Mouse (Mus musculus) layer of hippocampus, postnatal 36 days (tissue): ENCODE results near the gene Bcl2l1. TPM values are rescaled to one million over a fixed set of nuclear protein-coding genes. Genes with fewer than 3 reads are reported as not detected.

Source experiments
- DNase-seq, 2 experiments: peaks; one replicate each; pipeline ENCODE4 v3.0.0; 2022
- microRNA-seq, 2 experiments: library from miRNA; unstranded; fragments of <30 nt; microRNA quantifications; one replicate each; pipeline ENCODE4 v1.2.0; 2021
- total RNA-seq, 2 experiments: library from RNA; stranded (reverse); gene quantifications; 2 replicates each; pipeline ENCODE4 v1.2.3; 2021

The Bcl2l1 gene
- total RNA-seq, 2 experiments from 2014 or later: 116 to 141 TPM

DNA sequence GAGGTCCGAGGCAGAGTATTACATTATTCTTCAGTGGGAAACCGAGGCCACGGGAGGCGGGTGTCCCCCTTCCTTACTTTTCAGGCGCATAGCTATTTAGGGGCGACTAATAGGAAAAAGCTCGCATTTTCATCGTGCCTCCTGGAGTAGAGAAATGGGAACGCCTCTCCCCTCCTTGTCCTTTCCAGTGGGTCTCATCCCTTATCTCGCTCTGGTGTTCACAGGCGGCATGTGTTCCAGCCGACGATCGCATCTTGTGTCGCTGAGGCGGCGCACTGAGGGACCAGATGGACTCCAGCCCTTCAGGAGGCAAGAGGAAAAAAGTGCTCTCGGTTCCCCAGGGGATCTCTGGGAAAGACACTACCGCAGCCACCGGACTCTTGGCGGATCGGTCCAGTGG lies 94.8 kb downstream of the Bcl2l1 start:
- no peak for DNase-seq

DNA sequence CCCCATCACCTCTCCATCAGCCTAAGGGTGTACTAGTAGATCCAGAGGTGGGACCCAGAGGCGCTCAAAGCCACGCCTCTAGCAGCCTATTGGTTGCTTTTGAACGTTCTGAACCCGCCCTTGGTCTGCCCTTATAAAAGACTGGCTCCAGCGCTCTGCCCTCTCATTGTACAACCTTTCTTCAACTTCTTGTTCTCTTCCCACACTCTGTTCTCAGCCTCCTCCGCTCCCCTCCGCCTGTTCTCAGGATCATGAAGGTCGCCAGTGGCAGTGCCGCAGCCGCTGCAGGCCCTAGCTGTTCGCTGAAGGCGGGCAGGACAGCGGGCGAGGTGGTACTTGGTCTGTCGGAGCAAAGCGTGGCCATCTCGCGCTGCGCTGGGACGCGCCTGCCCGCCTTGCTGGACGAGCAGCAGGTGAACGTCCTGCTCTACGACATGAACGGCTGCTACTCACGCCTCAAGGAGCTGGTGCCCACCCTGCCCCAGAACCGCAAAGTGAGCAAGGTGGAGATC lies 95.4 kb downstream of the Bcl2l1 start, which contains the start of gene Id1:
Id1 (plus strand) TSS at position 162 of the 512 bp plus-strand sequence.
- peak; percentile 52 to 54 for DNase-seq

DNA sequence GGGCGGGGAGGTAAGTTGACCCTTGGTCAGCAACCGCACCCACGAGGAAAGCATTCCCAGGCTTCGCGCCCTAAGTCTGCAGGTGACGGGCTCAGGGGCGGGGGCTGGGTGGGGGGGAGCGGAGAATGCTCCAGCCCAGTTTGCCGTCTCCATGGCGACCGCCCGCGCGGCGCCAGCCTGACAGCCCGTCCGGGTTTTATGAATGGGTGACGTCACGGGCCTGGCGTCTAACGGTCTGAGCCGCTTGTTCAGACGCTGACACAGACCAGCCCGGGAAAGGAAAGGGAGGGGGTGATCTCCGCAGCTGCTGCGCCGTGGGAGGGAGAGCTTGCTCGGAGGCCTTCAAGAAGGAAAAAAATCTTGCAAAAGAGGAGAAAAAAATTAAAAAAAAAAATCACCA lies 96.5 kb downstream of the Bcl2l1 start:
- peak; percentile 90 to 91 for DNase-seq

DNA sequence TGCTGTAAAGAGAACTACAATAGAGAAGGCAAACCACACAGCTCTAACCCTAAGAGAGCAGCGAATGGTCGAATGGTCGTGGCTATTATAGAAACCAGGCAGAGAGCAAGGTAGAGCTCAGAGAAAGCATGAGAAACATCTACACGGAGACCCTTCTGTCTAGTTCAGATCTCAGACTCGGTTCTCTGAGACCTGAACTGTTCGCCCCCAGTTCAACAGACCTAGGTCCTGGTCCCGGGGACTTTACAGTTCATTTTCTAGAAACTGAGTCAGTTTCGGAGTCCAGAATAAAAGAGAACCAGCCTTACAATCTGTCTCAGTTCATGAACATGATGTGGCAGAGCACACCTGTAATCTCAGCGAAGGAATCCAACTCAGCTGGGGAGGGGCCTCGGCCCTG lies 97.0 kb downstream of the Bcl2l1 start:
- DNase-seq: no peak

DNA sequence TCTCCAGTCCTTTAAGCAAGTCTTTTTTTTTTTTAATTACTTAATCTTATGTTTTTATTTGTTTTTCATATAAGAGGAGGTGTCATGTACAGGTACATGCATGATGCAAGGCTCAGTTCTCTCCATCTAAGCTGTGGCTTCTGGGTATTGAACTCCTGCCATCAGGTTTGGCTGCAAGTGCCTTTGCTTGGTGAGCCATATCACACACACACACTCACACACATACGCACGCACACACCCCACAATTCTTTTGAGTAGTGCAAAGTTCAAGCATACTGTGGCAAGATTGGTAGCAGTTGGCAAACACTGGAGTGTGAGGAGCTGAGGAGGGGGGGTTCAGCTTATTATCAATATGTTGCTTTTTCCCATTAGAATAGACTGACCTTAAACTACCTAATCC lies 98.3 kb downstream of the Bcl2l1 start:
- no peak for DNase-seq

Small RNAs within 50 kb of the gene (microRNA-seq; reads per million reads assigned to microRNA genes)
- gene Gm23802 (0 reads per million in 2 experiments), gene Mir5622 (0 reads per million in 2 experiments)

Other genes starting within 250 kb of the Bcl2l1 start
- gene Defb45, start 232.3 kb downstream of the Bcl2l1 start, total RNA-seq: not detected
- not detected for gene Defb36, start 227.4 kb downstream of the Bcl2l1 start, total RNA-seq
- gene Defb25, start 208.7 kb downstream of the Bcl2l1 start, total RNA-seq: not detected
- gene Rem1, start 204.8 kb downstream of the Bcl2l1 start, total RNA-seq: 1 to 10 TPM in 1 of 2 experiments, under 1 TPM in 1; 0.75 to 1.3 TPM
- 10 to 100 TPM; 77.3 to 77.5 TPM for gene H13, start 162.3 kb downstream of the Bcl2l1 start, total RNA-seq
- 10 to 100 TPM; 19.7 to 22.9 TPM for gene Mcts2, start 144.7 kb downstream of the Bcl2l1 start, total RNA-seq
- gene Id1, start 95.5 kb downstream of the Bcl2l1 start, total RNA-seq: 10 to 100 TPM; 15.3 to 19.8 TPM
- 1 to 10 TPM; 1.7 to 2.7 TPM for gene Cox4i2, start 77.6 kb downstream of the Bcl2l1 start, total RNA-seq
- 1 to 10 TPM; 2.0 to 3.1 TPM for gene Tpx2, start 16.2 kb upstream of the Bcl2l1 start, total RNA-seq
- not detected for gene Mylk2, start 79.6 kb upstream of the Bcl2l1 start, total RNA-seq
- under 1 TPM; 0.35 to 0.68 TPM for gene Foxs1, start 101.5 kb upstream of the Bcl2l1 start, total RNA-seq
- gene Dusp15, start 120.0 kb upstream of the Bcl2l1 start, total RNA-seq: 10 to 100 TPM; 10.7 to 11.1 TPM
- gene Ttll9, start 130.8 kb upstream of the Bcl2l1 start, total RNA-seq: 1 to 10 TPM; 1.0 TPM
- 10 to 100 TPM; 36.7 to 44.0 TPM for gene Pdrg1, start 183.7 kb upstream of the Bcl2l1 start, total RNA-seq
- 1 to 10 TPM; 1.8 to 1.9 TPM for gene Xkr7, start 200.1 kb upstream of the Bcl2l1 start, total RNA-seq
- gene Ccm2l, start 234.2 kb upstream of the Bcl2l1 start, total RNA-seq: 1 to 10 TPM; 3.9 to 5.2 TPM